Mouse (Mus musculus): ENCODE measurements around the gene Commd7. TPM values are rescaled to one million over a fixed set of nuclear protein-coding genes. Genes with fewer than 3 reads are reported as not detected.

Gene Commd7
- polyA plus RNA-seq, 1 experiment from 2014 or later: 81.2 TPM

GRCm38 (mm10) chr2:153600021-153600666 is 32.4 kb downstream of the Commd7 start:
- Histone ChIP-seq H3K36me3 (no peaks in the 10 kb centered on the region), H3K27ac (no peak overlapping the region), H3K4me2 (replicated peaks) (no peak overlapping the region), H3K9ac (no peak overlapping the region), H3K9me3 (no peaks in the 10 kb centered on the region), H3K4me3 (replicated peaks) (no peak overlapping the region), H3K27me3 (replicated peaks) (no peaks in the 10 kb centered on the region), H3K4me1 (replicated peaks) (peaks cover 4% of the 10 kb centered on the region)
- WGBS: 64% methylated on average over 6 of the region's 6 CpGs
- ATAC-seq: peak; percentile 75

GRCm38 (mm10) chr2:153597626-153598025 is 35.0 kb downstream of the Commd7 start:
- peak; percentile 20; the same call in 1 of the 2 replicates for ATAC-seq
- Histone ChIP-seq H3K27ac (no peak overlapping the region), H3K9ac (no peak overlapping the region), H3K9me3 (no peaks in the 10 kb centered on the region), H3K27me3 (replicated peaks) (no peaks in the 10 kb centered on the region), H3K4me1 (replicated peaks) (peaks cover 4% of the 10 kb centered on the region), H3K4me2 (replicated peaks) (no peak overlapping the region), H3K36me3 (no peaks in the 10 kb centered on the region), H3K4me3 (replicated peaks) (no peak overlapping the region)
- 71% methylated on average over 4 of the region's 4 CpGs for WGBS

GRCm38 (mm10) chr2:153597014-153597413 is 35.6 kb downstream of the Commd7 start:
- Histone ChIP-seq H3K9ac (no peak overlapping the region), H3K9me3 (no peaks in the 10 kb centered on the region), H3K4me2 (replicated peaks) (no peak overlapping the region), H3K27ac (no peak overlapping the region), H3K4me1 (replicated peaks) (peaks cover 4% of the 10 kb centered on the region), H3K36me3 (no peaks in the 10 kb centered on the region), H3K4me3 (replicated peaks) (no peak overlapping the region), H3K27me3 (replicated peaks) (no peaks in the 10 kb centered on the region)
- WGBS: 80% methylated on average over 3 of the region's 3 CpGs
- no peak for ATAC-seq

- Histone ChIP-seq H3K9me3 (no peaks in the 10 kb centered on the region), H3K9ac (no peak overlapping the region), H3K4me2 (replicated peaks) (no peak overlapping the region), H3K27me3 (replicated peaks) (no peaks in the 10 kb centered on the region), H3K4me1 (replicated peaks) (no peaks in the 10 kb centered on the region), H3K36me3 (no peaks in the 10 kb centered on the region), H3K4me3 (replicated peaks) (no peak overlapping the region), H3K27ac (no peak overlapping the region)
- WGBS: 62% methylated on average over 4 of the region's 4 CpGs
- no peak for ATAC-seq
Measured at GRCm38 (mm10) chr2:153594998-153595397, 37.6 kb downstream of the Commd7 start.

GRCm38 (mm10) chr2:153593186-153593585 is 39.4 kb downstream of the Commd7 start:
- H3K27ac ChIP-seq: no peak overlapping the region
- H3K9me3 ChIP-seq: no peaks in the 10 kb centered on the region
- ATAC-seq: 0 out of 2 replicates have a peak, but pooled peaks have one; percentile 26
- H3K4me2 ChIP-seq (replicated peaks): no peak overlapping the region
- no peaks in the 10 kb centered on the region for H3K36me3 ChIP-seq
- no peak overlapping the region for H3K4me3 ChIP-seq (replicated peaks)
- WGBS: 59% methylated on average over 9 of the region's 9 CpGs
- H3K9ac ChIP-seq: no peak overlapping the region
- no peaks in the 10 kb centered on the region for H3K27me3 ChIP-seq (replicated peaks)
- H3K4me1 ChIP-seq (replicated peaks): no peaks in the 10 kb centered on the region

GRCm38 (mm10) chr2:153592056-153593014 is 40.2 kb downstream of the Commd7 start:
- Histone ChIP-seq H3K4me3 (replicated peaks) (no peak overlapping the region), H3K4me2 (replicated peaks) (no peak overlapping the region), H3K4me1 (replicated peaks) (no peaks in the 10 kb centered on the region), H3K27me3 (replicated peaks) (no peaks in the 10 kb centered on the region), H3K27ac (peak overlapping the region; percentile 36; the same call in 1 of the 2 replicates), H3K9ac (no peak overlapping the region), H3K9me3 (no peaks in the 10 kb centered on the region), H3K36me3 (no peaks in the 10 kb centered on the region)
- WGBS: 74% methylated on average over 8 of the region's 8 CpGs
- ATAC-seq: peak; percentile 73

GRCm38 (mm10) chr2:153586515-153587174 is 45.9 kb downstream of the Commd7 start:
- no peak overlapping the region for H3K27ac ChIP-seq
- peak; percentile 82 for ATAC-seq
- no peaks in the 10 kb centered on the region for H3K27me3 ChIP-seq (replicated peaks)
- H3K4me3 ChIP-seq (replicated peaks): no peak overlapping the region; the same call in 1 of the 2 replicates
- no peaks in the 10 kb centered on the region for H3K9me3 ChIP-seq
- no peaks in the 10 kb centered on the region for H3K36me3 ChIP-seq
- H3K4me2 ChIP-seq (replicated peaks): peak overlapping the region; percentile 53
- H3K4me1 ChIP-seq (replicated peaks): peaks cover 23% of the 10 kb centered on the region
- no peak overlapping the region for H3K9ac ChIP-seq
- 9% methylated on average over 15 of the region's 15 CpGs for WGBS

- no peak for ATAC-seq
- Histone ChIP-seq H3K4me2 (replicated peaks) (peak overlapping the region; percentile 53; the same call in 1 of the 2 replicates), H3K9me3 (no peaks in the 10 kb centered on the region), H3K4me3 (replicated peaks) (no peak overlapping the region), H3K27me3 (replicated peaks) (no peaks in the 10 kb centered on the region), H3K9ac (no peak overlapping the region), H3K27ac (no peak overlapping the region), H3K36me3 (no peaks in the 10 kb centered on the region), H3K4me1 (replicated peaks) (peaks cover 23% of the 10 kb centered on the region)
- WGBS: 62% methylated on average over 6 of the region's 6 CpGs
Measured at GRCm38 (mm10) chr2:153585981-153586380, 46.6 kb downstream of the Commd7 start.

GRCm38 (mm10) chr2:153584396-153584795 is 48.2 kb downstream of the Commd7 start:
- peaks cover 23% of the 10 kb centered on the region for H3K4me1 ChIP-seq (replicated peaks)
- no peaks in the 10 kb centered on the region for H3K36me3 ChIP-seq
- no peak overlapping the region for H3K27ac ChIP-seq
- no peaks in the 10 kb centered on the region for H3K27me3 ChIP-seq (replicated peaks)
- H3K9ac ChIP-seq: no peak overlapping the region
- ATAC-seq: no peak
- no peak overlapping the region for H3K4me2 ChIP-seq (replicated peaks)
- H3K9me3 ChIP-seq: no peaks in the 10 kb centered on the region
- H3K4me3 ChIP-seq (replicated peaks): no peak overlapping the region
- WGBS: 79% methylated on average over 4 of the region's 4 CpGs

- ATAC-seq: peak; percentile 11
- H3K27ac ChIP-seq: peak overlapping the region; percentile 52; the same call in 1 of the 2 replicates
Measured at GRCm38 (mm10) chr2:153583641-153584049, 48.9 kb downstream of the Commd7 start.

GRCm38 (mm10) chr2:153582876-153583585 is 49.5 kb downstream of the Commd7 start:
- Histone ChIP-seq H3K4me3 (replicated peaks) (no peak overlapping the region), H3K27ac (peak overlapping the region; percentile 52; the same call in 1 of the 2 replicates), H3K27me3 (replicated peaks) (no peaks in the 10 kb centered on the region), H3K36me3 (no peaks in the 10 kb centered on the region), H3K4me1 (replicated peaks) (peaks cover 23% of the 10 kb centered on the region), H3K4me2 (replicated peaks) (peak overlapping the region; percentile 30), H3K9ac (no peak overlapping the region), H3K9me3 (no peaks in the 10 kb centered on the region)
- WGBS: 48% methylated on average over 15 of the region's 15 CpGs
- peak; percentile 37 for ATAC-seq

More at GRCm38 (mm10) chr2:153583641-153584049, 48.9 kb downstream of the Commd7 start:
- Histone ChIP-seq H3K4me2 (replicated peaks) (peak overlapping the region; percentile 30; the same call in 1 of the 2 replicates), H3K27me3 (replicated peaks) (no peaks in the 10 kb centered on the region), H3K9ac (no peak overlapping the region), H3K4me1 (replicated peaks) (peaks cover 23% of the 10 kb centered on the region), H3K4me3 (replicated peaks) (no peak overlapping the region), H3K36me3 (no peaks in the 10 kb centered on the region), H3K9me3 (no peaks in the 10 kb centered on the region)
- WGBS: 66% methylated on average over 14 of the region's 14 CpGs
